Mouse (Mus musculus) kidney, embryonic 15.5 days (tissue): Measurements from ENCODE around the gene Rasgrp1. TPM values are rescaled to one million over a fixed set of nuclear protein-coding genes. Genes with fewer than 3 reads are reported as not detected.
A peak's percentile ranks its signal among the peaks of the same experiment; 100 is the strongest.

Experiments used
- ATAC-seq: fragments of 200-750 bp; cut with Nextera tagmentation; replicated peaks from 2 replicates; pipeline ENCODE4 v1.8.0; 2017; ENCODE audit warnings: moderate TSS enrichment; ENCODE audit not compliant: low FRiP score
- H3K27ac ChIP-seq: fragments of 300-500 bp; sonication (generic); 2 replicates; pipeline ENCODE4 v1.5.1; 2015; ENCODE audit warnings: mild to moderate bottlenecking, inconsistent platforms
- H3K27me3 ChIP-seq: fragments of 300-500 bp; sonication (generic); 2 replicates; pipeline ENCODE4 v1.6.1; 2015; ENCODE audit warnings: inconsistent platforms
- H3K36me3 ChIP-seq: fragments of 300-500 bp; sonication (generic); 2 replicates; pipeline ENCODE4 v1.6.1; 2015; ENCODE audit warnings: inconsistent platforms
- H3K4me1 ChIP-seq: fragments of 300-500 bp; sonication (generic); 2 replicates; pipeline ENCODE4 v1.6.1; 2015; ENCODE audit warnings: inconsistent platforms
- H3K4me2 ChIP-seq: fragments of 300-500 bp; sonication (generic); 2 replicates; pipeline ENCODE4 v1.6.1; 2015; ENCODE audit warnings: moderate library complexity, mild to moderate bottlenecking, inconsistent platforms
- H3K4me3 ChIP-seq: fragments of 300-500 bp; sonication (generic); replicated peaks from 2 replicates; pipeline ENCODE4 v1.5.1; 2015; ENCODE audit warnings: mild to moderate bottlenecking, inconsistent platforms
- H3K9ac ChIP-seq: fragments of 300-500 bp; sonication (generic); 2 replicates; pipeline ENCODE4 v1.6.1; 2015; ENCODE audit warnings: mild to moderate bottlenecking, inconsistent platforms
- H3K9me3 ChIP-seq: fragments of 300-500 bp; sonication (generic); replicated peaks from 2 replicates; pipeline ENCODE4 v1.6.1; 2016; ENCODE audit warnings: inconsistent platforms
- WGBS: fragments of 180-500 bp; shearing (Covaris S2); methylation state at CpG from one replicate; pipeline ENCODE4 v1.1.7; 2015; ENCODE audit warnings: mixed read lengths; 5-methylcytosine and 5-hydroxymethylcytosine counted together
- polyA plus RNA-seq: library from polyadenylated mRNA; unstranded; fragments of >200 nt; fragmentation: Nextera tagmentation; extraction: Ambion mirVana; gene quantifications from 2 replicates; pipeline ENCODE4 v1.2.1, GENCODE M21; 2015

Rasgrp1 gene
- 0.30 and 0.39 TPM in 2 replicates for polyA plus RNA-seq

DNA sequence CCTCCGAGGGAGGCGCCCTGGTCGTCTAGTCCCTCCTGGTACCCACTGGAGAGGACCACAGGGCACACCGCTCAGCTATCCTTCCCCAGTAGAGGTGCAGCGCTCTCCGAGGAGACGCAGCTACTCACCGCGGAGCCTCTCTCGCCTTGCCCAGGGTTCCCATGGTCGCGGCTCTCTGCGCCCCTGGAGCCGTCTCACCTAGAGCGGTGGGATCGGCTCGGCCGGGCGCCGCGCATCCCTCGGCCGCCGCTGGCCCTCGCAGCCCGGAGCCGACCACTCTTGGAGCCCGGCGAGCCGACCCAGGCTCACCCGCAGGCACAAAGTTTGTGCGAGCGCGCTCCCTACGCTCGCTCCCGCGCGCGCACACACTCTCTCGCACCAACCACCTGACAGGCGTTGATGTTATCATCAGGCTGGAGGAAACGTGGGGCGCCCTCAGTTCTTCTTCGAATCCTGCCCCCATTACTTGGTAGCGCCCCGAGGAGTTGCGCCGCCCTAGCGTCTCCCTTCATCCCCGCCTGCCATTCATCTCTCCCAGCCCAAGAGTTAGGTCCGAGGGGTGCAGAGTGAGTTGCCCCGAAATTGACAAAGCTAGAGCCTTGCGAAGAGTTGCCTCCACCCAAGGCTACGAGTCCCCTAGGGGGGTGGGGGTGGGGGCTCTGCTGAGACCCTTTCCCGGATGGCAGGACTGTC, at the start of gene Rasgrp1:
TSS of gene Rasgrp1 (minus strand) at position 455 of the 693 bp plus-strand sequence.
- Histone ChIP-seq H3K4me3 (peak within 1 kb of the TSS; percentile 54), H3K4me2 (peak within 1 kb of the TSS; percentile 95), H3K36me3 (no peaks in the 10 kb centered on the region), H3K27ac (no peak within 1 kb of the TSS), H3K9me3 (no peaks in the 10 kb centered on the region), H3K27me3 (peaks cover 40% of the 10 kb centered on the region), H3K9ac (0 out of 2 replicates have a peak within 1 kb of the TSS, but pooled peaks have one; percentile 15), H3K4me1 (peaks cover 17% of the 10 kb centered on the region)
- WGBS = 2% methylated on average over 48 of the region's 56 CpGs
- peak; percentile 80 for ATAC-seq

- no peak for ATAC-seq
- 82% methylated on average over 17 of the region's 17 CpGs for WGBS
Measured at GRCm38 (mm10) chr2:117389925-117390892, 47.4 kb upstream of the Rasgrp1 start.

GRCm38 (mm10) chr2:117389460-117389859, 46.7 kb upstream of the Rasgrp1 start:
- H3K4me2 ChIP-seq = no peak overlapping the region
- WGBS = 76% methylated on average over 3 of the region's 3 CpGs
- no peaks in the 10 kb centered on the region for H3K9me3 ChIP-seq
- no peak overlapping the region for H3K27ac ChIP-seq
- H3K36me3 ChIP-seq = no peaks in the 10 kb centered on the region
- no peak overlapping the region for H3K9ac ChIP-seq
- no peaks in the 10 kb centered on the region for H3K27me3 ChIP-seq
- no peak overlapping the region for H3K4me3 ChIP-seq
- ATAC-seq = no peak
- H3K4me1 ChIP-seq = no peaks in the 10 kb centered on the region

More at GRCm38 (mm10) chr2:117389925-117390892, 47.4 kb upstream of the Rasgrp1 start:
- Histone ChIP-seq H3K4me2 (no peak overlapping the region), H3K4me1 (no peaks in the 10 kb centered on the region), H3K27ac (no peak overlapping the region), H3K36me3 (no peaks in the 10 kb centered on the region), H3K9ac (no peak overlapping the region), H3K27me3 (no peaks in the 10 kb centered on the region), H3K9me3 (no peaks in the 10 kb centered on the region), H3K4me3 (no peak overlapping the region)

GRCm38 (mm10) chr2:117388121-117388520, 45.3 kb upstream of the Rasgrp1 start:
- H3K9ac ChIP-seq = no peak overlapping the region
- H3K4me1 ChIP-seq = no peaks in the 10 kb centered on the region
- H3K36me3 ChIP-seq = no peaks in the 10 kb centered on the region
- no peaks in the 10 kb centered on the region for H3K9me3 ChIP-seq
- ATAC-seq = no peak
- H3K4me2 ChIP-seq = no peak overlapping the region
- no peak overlapping the region for H3K4me3 ChIP-seq
- WGBS = 90% methylated on average over 4 of the region's 4 CpGs
- H3K27ac ChIP-seq = no peak overlapping the region
- no peaks in the 10 kb centered on the region for H3K27me3 ChIP-seq

GRCm38 (mm10) chr2:117386981-117387705, 44.3 kb upstream of the Rasgrp1 start:
- no peak overlapping the region for H3K27ac ChIP-seq
- H3K27me3 ChIP-seq = no peaks in the 10 kb centered on the region
- H3K9me3 ChIP-seq = no peaks in the 10 kb centered on the region
- H3K4me1 ChIP-seq = no peaks in the 10 kb centered on the region
- WGBS = 86% methylated on average over 12 of the region's 12 CpGs
- H3K36me3 ChIP-seq = no peaks in the 10 kb centered on the region
- H3K9ac ChIP-seq = no peak overlapping the region
- H3K4me3 ChIP-seq = no peak overlapping the region
- no peak overlapping the region for H3K4me2 ChIP-seq
- ATAC-seq = no peak

DNA sequence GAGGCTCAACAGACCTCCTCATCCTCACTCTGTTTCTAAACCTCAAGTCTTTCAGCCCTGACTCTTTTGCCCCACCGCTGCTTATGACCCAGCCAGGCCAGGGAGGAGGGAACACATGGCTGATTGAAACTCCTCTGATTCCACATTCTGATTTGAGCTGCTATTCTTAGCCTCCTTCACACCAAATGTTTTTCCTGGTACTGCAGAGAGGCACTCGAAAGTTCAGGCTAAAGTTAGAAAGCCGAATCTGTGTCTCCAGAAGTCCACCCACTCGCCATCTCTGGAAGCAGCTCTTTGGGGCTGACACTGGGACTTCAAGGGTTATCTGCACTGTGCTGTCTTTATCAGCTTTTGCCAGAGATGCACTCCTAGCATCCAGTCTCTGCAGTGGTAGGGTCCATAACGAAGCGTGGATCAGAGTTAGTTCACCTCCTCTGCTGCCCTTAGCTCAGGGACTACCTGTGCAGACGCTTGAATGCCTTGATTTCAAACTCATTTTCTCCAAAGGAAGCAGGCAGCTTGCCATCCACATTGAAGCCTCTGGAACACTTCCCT, 43.3 kb upstream of the Rasgrp1 start:
- no peaks in the 10 kb centered on the region for H3K9me3 ChIP-seq
- H3K36me3 ChIP-seq = no peaks in the 10 kb centered on the region
- H3K9ac ChIP-seq = no peak overlapping the region
- H3K4me3 ChIP-seq = no peak overlapping the region
- H3K27ac ChIP-seq = no peak overlapping the region
- no peaks in the 10 kb centered on the region for H3K27me3 ChIP-seq
- H3K4me1 ChIP-seq = peaks cover 8% of the 10 kb centered on the region
- WGBS = 64% methylated on average over 7 of the region's 7 CpGs
- ATAC-seq = no peak
- no peak overlapping the region for H3K4me2 ChIP-seq

DNA sequence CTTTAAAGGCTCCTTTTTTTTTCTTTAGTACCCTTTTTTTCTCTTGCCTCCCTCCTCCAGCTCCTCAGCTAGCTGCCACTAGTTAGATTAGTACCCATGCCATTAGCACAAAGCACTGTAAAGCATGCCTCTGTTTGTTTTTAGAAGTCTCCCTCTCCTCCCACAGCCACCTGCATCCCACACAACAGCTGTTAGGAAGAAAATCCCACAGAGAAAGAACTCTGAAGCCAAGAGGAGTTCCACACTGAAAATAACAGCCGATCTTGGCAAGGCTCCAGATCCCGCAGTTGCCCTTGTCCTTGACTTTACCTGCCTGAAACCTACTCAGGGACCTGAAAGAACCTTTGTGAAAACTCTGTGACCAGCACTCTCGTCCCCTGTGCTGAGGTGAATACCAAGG, 38.5 kb upstream of the Rasgrp1 start:
- Histone ChIP-seq H3K9me3 (no peaks in the 10 kb centered on the region), H3K27me3 (no peaks in the 10 kb centered on the region), H3K36me3 (no peaks in the 10 kb centered on the region), H3K27ac (no peak overlapping the region), H3K9ac (no peak overlapping the region), H3K4me1 (peaks cover 8% of the 10 kb centered on the region), H3K4me3 (no peak overlapping the region), H3K4me2 (no peak overlapping the region)
- ATAC-seq = peak; percentile 64; the same call in 1 of the 2 replicates
- 32% methylated on average over 3 of the region's 3 CpGs for WGBS

DNA sequence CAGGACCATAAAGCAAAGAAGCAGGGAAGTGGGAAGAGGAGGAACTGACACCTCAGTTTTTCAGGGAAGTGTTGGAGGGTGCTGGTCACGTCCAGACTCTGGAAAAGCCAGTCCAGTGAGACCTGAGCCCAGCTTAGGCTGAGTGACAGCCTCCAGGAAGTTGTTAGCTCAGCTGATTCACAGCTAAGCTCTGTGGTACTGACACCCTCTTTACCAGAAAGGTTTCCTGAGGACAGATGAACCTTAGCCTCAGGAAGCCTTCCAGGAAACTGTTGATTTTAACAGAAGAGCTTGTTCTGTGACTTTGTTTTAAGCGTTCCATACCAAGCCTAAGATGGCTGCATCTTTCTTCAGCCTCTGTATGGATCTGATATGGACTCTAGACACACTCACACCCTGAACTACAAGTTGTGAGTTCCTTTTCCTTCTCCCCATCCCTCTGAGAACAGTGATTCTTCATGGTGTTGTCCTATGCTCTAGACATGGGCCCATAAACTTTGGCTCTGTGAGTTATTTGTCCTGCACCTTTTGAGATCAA, 31.6 kb upstream of the Rasgrp1 start:
- no peak overlapping the region for H3K4me3 ChIP-seq
- no peak for ATAC-seq
- no peak overlapping the region for H3K4me2 ChIP-seq
- H3K4me1 ChIP-seq = no peaks in the 10 kb centered on the region
- no peak overlapping the region for H3K9ac ChIP-seq
- H3K27me3 ChIP-seq = no peaks in the 10 kb centered on the region
- H3K27ac ChIP-seq = no peak overlapping the region
- H3K36me3 ChIP-seq = no peaks in the 10 kb centered on the region
- H3K9me3 ChIP-seq = no peaks in the 10 kb centered on the region
- WGBS = 43% methylated on average over 2 of the region's 2 CpGs

DNA sequence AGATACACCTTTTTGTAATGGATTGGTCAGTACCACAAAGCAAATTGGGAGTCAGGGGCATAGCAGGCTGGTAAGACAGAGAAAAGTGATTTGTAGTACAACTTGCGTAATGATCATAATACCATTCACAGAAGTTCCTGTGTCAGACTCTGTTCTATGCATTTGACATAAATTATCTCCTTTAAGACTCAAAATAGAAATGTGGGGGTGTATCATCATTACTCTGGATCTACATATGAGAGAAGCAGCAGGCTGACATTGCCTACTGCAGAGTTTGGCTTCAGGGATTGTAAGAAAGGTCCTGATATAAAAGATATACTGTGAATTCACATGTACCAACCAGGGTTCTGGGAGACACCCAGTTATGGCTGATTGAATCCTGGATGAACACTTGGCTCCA, 28.9 kb upstream of the Rasgrp1 start:
- no peaks in the 10 kb centered on the region for H3K4me1 ChIP-seq
- H3K27me3 ChIP-seq = no peaks in the 10 kb centered on the region
- H3K4me2 ChIP-seq = no peak overlapping the region
- H3K4me3 ChIP-seq = no peak overlapping the region
- no peaks in the 10 kb centered on the region for H3K36me3 ChIP-seq
- 96% methylated on average over 1 of the region's 1 CpGs for WGBS
- H3K27ac ChIP-seq = no peak overlapping the region
- no peak for ATAC-seq
- H3K9ac ChIP-seq = no peak overlapping the region
- no peaks in the 10 kb centered on the region for H3K9me3 ChIP-seq

DNA sequence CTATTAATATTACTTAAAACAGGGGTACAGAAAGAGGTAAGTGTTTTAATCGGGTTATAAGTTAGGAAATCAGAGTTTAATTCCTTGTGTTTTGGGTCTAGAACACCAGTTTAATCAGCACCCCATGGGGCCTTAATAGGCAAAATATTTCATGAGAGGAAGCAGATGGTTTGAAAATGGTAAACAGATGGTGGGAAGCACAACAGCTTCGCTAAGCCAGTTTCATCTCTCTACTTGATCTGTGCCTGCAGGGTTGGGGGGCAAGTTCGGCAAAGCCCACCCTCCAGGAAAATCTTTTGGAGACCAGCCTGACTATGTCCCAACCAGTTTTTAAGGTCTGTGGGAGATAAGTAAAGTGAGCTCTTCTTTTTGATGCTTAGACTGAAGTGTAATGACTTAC, 23.7 kb upstream of the Rasgrp1 start:
- Histone ChIP-seq H3K4me2 (no peak overlapping the region), H3K4me1 (no peaks in the 10 kb centered on the region), H3K27ac (no peak overlapping the region), H3K36me3 (no peaks in the 10 kb centered on the region), H3K27me3 (no peaks in the 10 kb centered on the region), H3K9ac (no peak overlapping the region), H3K4me3 (no peak overlapping the region), H3K9me3 (no peaks in the 10 kb centered on the region)
- ATAC-seq = no peak
- WGBS = 76% methylated on average over 3 of the region's 3 CpGs

GRCm38 (mm10) chr2:117364056-117364455, 21.3 kb upstream of the Rasgrp1 start:
- Histone ChIP-seq H3K9me3 (no peaks in the 10 kb centered on the region), H3K36me3 (no peaks in the 10 kb centered on the region), H3K4me3 (no peak overlapping the region), H3K27ac (no peak overlapping the region), H3K9ac (no peak overlapping the region), H3K4me1 (no peaks in the 10 kb centered on the region), H3K27me3 (no peaks in the 10 kb centered on the region), H3K4me2 (no peak overlapping the region)
- no peak for ATAC-seq
- WGBS = 78% methylated on average over 2 of the region's 2 CpGs
